In the genomic region with DNA sequence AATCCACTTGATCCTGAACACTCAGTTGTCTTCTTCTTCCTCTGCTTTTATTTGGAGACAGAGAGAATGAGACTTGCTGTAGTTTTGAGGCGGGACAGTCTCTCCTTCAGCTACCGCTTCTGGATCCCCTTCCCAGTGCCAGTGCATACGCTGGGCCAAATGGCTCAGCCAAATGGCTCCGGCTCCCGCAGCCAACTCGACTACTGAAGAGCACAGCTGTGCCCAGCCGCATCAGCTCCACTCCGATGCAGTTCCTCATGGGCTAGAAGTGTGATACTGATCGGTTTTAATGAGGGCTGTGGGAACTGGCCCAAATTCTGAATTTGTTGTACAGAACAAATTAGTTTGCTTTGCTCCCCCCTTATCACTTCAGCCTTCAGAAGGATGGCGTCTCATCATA, we compare ENCODE assay signal across 17 mouse cellular contexts. TPM values are rescaled to one million over a fixed set of nuclear protein-coding genes. Genes with fewer than 3 reads are reported as not detected.
DNase-seq lines count a peak whose midpoint lies in the region; ATAC-seq lines count a peak whose summit lies in the region.
"Had no signal": no experiment of that assay in that cellular context is flagged by ENCODE, and none has a peak within 500 bp of the region (broad histone marks: within the 10 kb centered on the region; RNA-seq: fewer than 3 reads in every experiment).

No protein-coding gene starts in this region.

- peak; percentile 48 to 49 for DNase-seq in cerebellum, postnatal 14 days
- DNase-seq in cerebellum, postnatal 25 days: no peak
- peak; percentile 63 to 65 for DNase-seq in right cerebral cortex, postnatal 10 days (ENCODE audit: low spot score in 2 of 2)
- no peak for DNase-seq in right cerebral cortex, postnatal 25 days
- no peak for DNase-seq in embryo, embryonic 9.5 days (ENCODE audit: extremely low spot score)
- DNase-seq in adrenal gland, postnatal 4 days (ENCODE audit: low spot score in 2 of 2): no peak
- DNase-seq: adrenal gland, adult 8-10 months; spleen, adult 18-20 months had no signal

- ATAC-seq in hindbrain, embryonic 16.5 days: peak; percentile 66; the same call in 1 of the 2 replicates
- no peak for ATAC-seq in hindbrain, embryonic 13.5 days (ENCODE audit: low FRiP score)
- ATAC-seq: liver, embryonic 12.5 days had no signal

- no peak overlapping the region for H3K4me2 ChIP-seq in hindbrain, embryonic 16.5 days (ENCODE audit: low read length)
- no peak overlapping the region for H3K4me2 ChIP-seq in hindbrain, embryonic 13.5 days
- H3K4me2 ChIP-seq: embryonic facial prominence, embryonic 15.5 days; heart, embryonic 11.5 days; kidney, embryonic 15.5 days; liver, embryonic 12.5 days had no signal

- H3K4me3 ChIP-seq in hindbrain, embryonic 16.5 days (ENCODE audit: low read length): no peak overlapping the region
- H3K4me3 ChIP-seq in hindbrain, embryonic 13.5 days: no peak overlapping the region
- H3K4me3 ChIP-seq: embryonic facial prominence, embryonic 15.5 days; kidney, embryonic 15.5 days; liver, embryonic 12.5 days had no signal

- H3K27me3 ChIP-seq in hindbrain, embryonic 16.5 days (replicated peaks; ENCODE audit: control insufficient read depth, insufficient read depth, low read length): no peaks in the 10 kb centered on the region
- no peaks in the 10 kb centered on the region for H3K27me3 ChIP-seq in hindbrain, embryonic 13.5 days
- H3K27me3 ChIP-seq: embryonic facial prominence, embryonic 15.5 days; kidney, embryonic 15.5 days had no signal

- 60% methylated on average over 10 of the region's 10 CpGs for WGBS in hindbrain, embryonic 16.5 days
- WGBS in hindbrain, embryonic 13.5 days: 70% methylated on average over 10 of the region's 10 CpGs

- H3K27ac ChIP-seq in hindbrain, embryonic 16.5 days (ENCODE audit: low read depth, low read length): no peak overlapping the region
- H3K27ac ChIP-seq in hindbrain, embryonic 13.5 days: no peak overlapping the region
- H3K27ac ChIP-seq: embryonic facial prominence, embryonic 15.5 days; kidney, embryonic 15.5 days; liver, embryonic 12.5 days; macrophage had no signal

- H3K9ac ChIP-seq in hindbrain, embryonic 16.5 days (ENCODE audit: low read depth, low read length): no peak overlapping the region
- no peak overlapping the region for H3K9ac ChIP-seq in hindbrain, embryonic 13.5 days
- H3K9ac ChIP-seq: embryonic facial prominence, embryonic 15.5 days; kidney, embryonic 15.5 days; liver, embryonic 12.5 days had no signal

- no peaks in the 10 kb centered on the region; the same call in 1 of the 2 replicates for H3K4me1 ChIP-seq in hindbrain, embryonic 16.5 days (ENCODE audit: control insufficient read depth, insufficient read depth, low read depth, low read length)
- H3K4me1 ChIP-seq in hindbrain, embryonic 13.5 days (replicated peaks): no peaks in the 10 kb centered on the region
- H3K4me1 ChIP-seq: embryonic facial prominence, embryonic 15.5 days; kidney, embryonic 15.5 days; liver, embryonic 12.5 days had no signal

- H3K36me3 ChIP-seq in hindbrain, embryonic 16.5 days (ENCODE audit: control insufficient read depth, insufficient read depth, low read length): no peaks in the 10 kb centered on the region
- no peaks in the 10 kb centered on the region for H3K36me3 ChIP-seq in hindbrain, embryonic 13.5 days
- H3K36me3 ChIP-seq: embryonic facial prominence, embryonic 15.5 days; kidney, embryonic 15.5 days; liver, embryonic 12.5 days had no signal

- H3K9me3 ChIP-seq in hindbrain, embryonic 16.5 days (ENCODE audit: control insufficient read depth, low read length): no peaks in the 10 kb centered on the region
- no peaks in the 10 kb centered on the region for H3K9me3 ChIP-seq in hindbrain, embryonic 13.5 days
- H3K9me3 ChIP-seq: embryonic facial prominence, embryonic 15.5 days; kidney, embryonic 15.5 days; liver, embryonic 12.5 days had no signal

RNA-seq across cellular contexts. Expression of a gene that starts 12.7 kb away (rescaled TPM):
- 20.0 and 22.0 TPM in 2 replicates for polyA plus RNA-seq in hindbrain, embryonic 16.5 days (2015; fragmentation: Nextera tagmentation; extraction: Ambion mirVana)
- polyA plus RNA-seq in hindbrain, embryonic 13.5 days (2015; fragmentation: Nextera tagmentation; extraction: Ambion mirVana): 10.5 and 13.4 TPM in 2 replicates
- total RNA-seq in adrenal gland, postnatal 4 days (2021): under 1 TPM; 0.56 to 0.73 TPM
- total RNA-seq: common myeloid progenitor, adult 5-6 weeks; hematopoietic stem cell, adult 5-6 weeks had no signal
- polyA plus RNA-seq: embryonic facial prominence, embryonic 15.5 days; macrophage had no signal

Comparison
In these comparisons a context has a peak if more than half of its experiments do, and no peak if none do; other contexts are left out.
1. DNase-seq: peak in cerebellum, postnatal 14 days (2 of 2) and right cerebral cortex, postnatal 10 days (2 of 2); none in cerebellum, postnatal 25 days (0 of 2), right cerebral cortex, postnatal 25 days (single experiment), embryo, embryonic 9.5 days (single experiment) and adrenal gland, postnatal 4 days (0 of 2).